Mouse (Mus musculus) limb, embryonic 14.5 days (tissue): ENCODE measurements around the gene Snrpc. TPM values are rescaled to one million over a fixed set of nuclear protein-coding genes. Genes with fewer than 3 reads are reported as not detected.
A peak's percentile ranks its signal among the peaks of the same experiment; 100 is the strongest.

Source experiments
- ATAC-seq: fragments of 200-750 bp; cut with Nextera tagmentation; 2 replicates; pipeline ENCODE4 v1.8.0; 2017; ENCODE audit warnings: low read depth, moderate number of reproducible peaks, moderate TSS enrichment; ENCODE audit not compliant: low FRiP score
- DNase-seq: peaks from one replicate; pipeline ENCODE4 v3.0.0-alpha.2; 2015; ENCODE audit warnings: low spot score
- H3K27ac ChIP-seq: fragments of 300-500 bp; sonication (generic); replicated peaks from 2 replicates; pipeline ENCODE4 v1.5.1; 2014; ENCODE audit warnings: low read depth, mild to moderate bottlenecking, low read length, moderate library complexity, mixed read lengths
- H3K27me3 ChIP-seq: fragments of 300-500 bp; sonication (generic); 2 replicates; pipeline ENCODE4 v1.6.1; 2014; ENCODE audit warnings: low read length, mixed read lengths; ENCODE audit not compliant: control insufficient read depth, insufficient read depth
- H3K36me3 ChIP-seq: fragments of 300-500 bp; sonication (generic); 2 replicates; pipeline ENCODE4 v1.6.1; 2014; ENCODE audit warnings: mild to moderate bottlenecking, low read length, moderate library complexity, mixed read lengths; ENCODE audit not compliant: control insufficient read depth, insufficient read depth
- H3K4me1 ChIP-seq: fragments of 300-500 bp; sonication (generic); 2 replicates; pipeline ENCODE4 v1.6.1; 2014; ENCODE audit warnings: antibody characterized with exemption, low read length, mixed read lengths; ENCODE audit not compliant: control insufficient read depth, insufficient read depth
- H3K4me2 ChIP-seq: fragments of 300-500 bp; sonication (generic); replicated peaks from 2 replicates; pipeline ENCODE4 v1.6.1; 2014; ENCODE audit warnings: low read depth, mild to moderate bottlenecking, low read length, moderate library complexity; ENCODE audit not compliant: severe bottlenecking
- H3K4me3 ChIP-seq: fragments of 300-500 bp; sonication (generic); replicated peaks from 2 replicates; pipeline ENCODE4 v1.5.1; 2014; ENCODE audit warnings: low read length
- H3K9ac ChIP-seq: fragments of 300-500 bp; sonication (generic); 2 replicates; pipeline ENCODE4 v1.6.1; 2014; ENCODE audit warnings: mild to moderate bottlenecking, low read depth, low read length, moderate library complexity; ENCODE audit not compliant: severe bottlenecking
- H3K9me3 ChIP-seq: fragments of 300-500 bp; sonication (generic); 2 replicates; pipeline ENCODE4 v1.6.1; 2016; ENCODE audit warnings: low read length; ENCODE audit not compliant: control insufficient read depth
- POLR2A ChIP-seq: fragments of 200-500 bp; IDR thresholded peaks from 2 replicates; pipeline ENCODE4 v1.8.0; 2012; ENCODE audit warnings: inconsistent platforms, mild to moderate bottlenecking, moderate library complexity, borderline replicate concordance; ENCODE audit not compliant: insufficient read depth, insufficient read length; ENCODE audit errors: extremely low read depth
- WGBS: fragments of 180-500 bp; shearing (Covaris S2); extraction: QIAGEN DNeasy Blood & Tissue Kit; methylation state at CpG from one replicate; pipeline ENCODE4 v1.1.7; 2014; 5-methylcytosine and 5-hydroxymethylcytosine counted together
- polyA plus RNA-seq, 2 experiments: library from polyadenylated mRNA; depleted of rRNA in 1 of 2; stranded (reverse) in 1 of 2; unstranded in 1 of 2; fragments of >200 nt; fragmentation: Nextera tagmentation in 1 of 2; extraction: Ambion mirVana in 1 of 2; gene quantifications; 2 replicates each; pipeline versions ENCODE4 v1.2.1 to v1.2.3; 2012 to 2014

Gene Snrpc
- polyA plus RNA-seq, 2 experiments: 228 to 286 TPM

- 80% methylated on average over 16 of the region's 16 CpGs for WGBS
- no peak for TF ChIP-seq POLR2A
These were observed 27.2 kb upstream of the Snrpc start for GRCm38 (mm10) chr17:27810569-27811331.

GRCm38 (mm10) chr17:27811980-27812379, 26.0 kb upstream of the Snrpc start:
- H3K27me3 ChIP-seq: no peaks in the 10 kb centered on the region
- no peaks in the 10 kb centered on the region for H3K9me3 ChIP-seq
- no peak for ATAC-seq
- TF ChIP-seq POLR2A: no peak
- WGBS: 77% methylated on average over 3 of the region's 3 CpGs
- H3K27ac ChIP-seq: no peak overlapping the region
- no peaks in the 10 kb centered on the region for H3K36me3 ChIP-seq
- DNase-seq: no peak
- H3K4me3 ChIP-seq: no peak overlapping the region
- peaks cover 4% of the 10 kb centered on the region for H3K4me1 ChIP-seq
- H3K9ac ChIP-seq: no peak overlapping the region
- no peak overlapping the region for H3K4me2 ChIP-seq

More at GRCm38 (mm10) chr17:27810569-27811331, 27.2 kb upstream of the Snrpc start:
- H3K4me3 ChIP-seq: no peak overlapping the region
- ATAC-seq (no peak), DNase-seq (no peak)
- H3K36me3 ChIP-seq: no peaks in the 10 kb centered on the region
- H3K4me1 ChIP-seq: peaks cover 15% of the 10 kb centered on the region
- H3K27me3 ChIP-seq: no peaks in the 10 kb centered on the region
- no peak overlapping the region for H3K9ac ChIP-seq
- H3K9me3 ChIP-seq: no peaks in the 10 kb centered on the region
- H3K4me2 ChIP-seq: no peak overlapping the region
- no peak overlapping the region for H3K27ac ChIP-seq

GRCm38 (mm10) chr17:27814606-27815005, 23.3 kb upstream of the Snrpc start:
- no peak for ATAC-seq
- Histone ChIP-seq H3K36me3 (no peaks in the 10 kb centered on the region), H3K4me3 (no peak overlapping the region), H3K9ac (no peak overlapping the region), H3K27me3 (no peaks in the 10 kb centered on the region), H3K27ac (no peak overlapping the region), H3K4me2 (no peak overlapping the region), H3K9me3 (no peaks in the 10 kb centered on the region), H3K4me1 (peaks cover 11% of the 10 kb centered on the region)
- no peak for DNase-seq
- TF ChIP-seq POLR2A: no peak

- Histone ChIP-seq H3K36me3 (no peaks in the 10 kb centered on the region), H3K27ac (0 out of 2 replicates have a peak overlapping the region, but pooled peaks have one; percentile 81), H3K9me3 (no peaks in the 10 kb centered on the region), H3K9ac (peak overlapping the region; percentile 92), H3K4me1 (peaks cover 17% of the 10 kb centered on the region), H3K4me2 (peak overlapping the region; percentile 88), H3K27me3 (no peaks in the 10 kb centered on the region), H3K4me3 (peak overlapping the region; percentile 95)
- 25% methylated on average over 7 of the region's 7 CpGs for WGBS
- TF ChIP-seq POLR2A: no peak
- ATAC-seq (no peak), DNase-seq (no peak)
These were observed 18.9 kb upstream of the Snrpc start for GRCm38 (mm10) chr17:27819011-27819410.

- peak overlapping the region; percentile 95 for H3K4me3 ChIP-seq
- peak overlapping the region; percentile 92 for H3K9ac ChIP-seq
- no peak for TF ChIP-seq POLR2A
- WGBS: 1% methylated on average over 20 of the region's 20 CpGs
- no peaks in the 10 kb centered on the region for H3K9me3 ChIP-seq
- H3K27ac ChIP-seq: peak overlapping the region; percentile 81
- H3K4me1 ChIP-seq: peaks cover 17% of the 10 kb centered on the region
- DNase-seq (no peak), ATAC-seq (no peak)
- H3K36me3 ChIP-seq: no peaks in the 10 kb centered on the region
- no peaks in the 10 kb centered on the region for H3K27me3 ChIP-seq
- H3K4me2 ChIP-seq: peak overlapping the region; percentile 88
These were observed 18.4 kb upstream of the Snrpc start for GRCm38 (mm10) chr17:27819521-27819970.
